Mouse (Mus musculus): ENCODE measurements at regions not wholly inside any gene's neighbourhood (a gene's known extent, or its start where the extent isn't known, plus 50 kb on each side); places are given as distances from the start of the nearest gene placed in this dataset.

DNA sequence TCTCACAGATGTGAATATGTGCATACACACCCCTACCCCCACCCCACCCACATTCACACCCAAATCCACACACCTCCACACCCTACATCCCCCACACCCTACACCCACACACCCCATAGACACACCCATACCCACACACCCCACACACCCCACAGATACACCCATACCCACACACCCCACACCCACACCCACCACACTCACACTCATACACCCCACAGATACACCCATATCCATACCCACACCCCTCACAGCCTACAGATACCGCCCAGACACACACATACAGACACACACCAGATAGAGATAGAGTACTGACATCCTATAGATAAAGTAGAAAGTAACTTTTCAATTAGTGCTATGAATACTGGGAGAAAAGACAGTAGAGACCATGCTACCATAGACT is 108.6 kb upstream of the Ddhd1 start:
- TF ChIP-seq CTCF (IDR thresholded peaks at IDR 0.05; ENCODE audit: low read depth, low read length): no peak
- no peak for TF ChIP-seq POLR2A (IDR thresholded peaks at IDR 0.05; ENCODE audit: borderline replicate concordance, low read depth, low read length)

Data from bone marrow macrophage, adult 2 months (primary cell).